Mouse (Mus musculus) embryonic fibroblast, embryonic 13.5 days (primary cell): Measurements from ENCODE around the gene Pcbp1.

ENCODE experiments used
- CTCF ChIP-seq: IDR thresholded peaks from 2 replicates; pipeline ENCODE4 v1.5.1; 2011; ENCODE audit warnings: mild to moderate bottlenecking, control low read depth, low read length, moderate library complexity, borderline replicate concordance; ENCODE audit not compliant: insufficient read depth
- POLR2A ChIP-seq: IDR thresholded peaks from 2 replicates; pipeline ENCODE4 v1.6.1; 2011; ENCODE audit warnings: low read depth, mild to moderate bottlenecking, control low read depth, low read length, moderate library complexity

DNA sequence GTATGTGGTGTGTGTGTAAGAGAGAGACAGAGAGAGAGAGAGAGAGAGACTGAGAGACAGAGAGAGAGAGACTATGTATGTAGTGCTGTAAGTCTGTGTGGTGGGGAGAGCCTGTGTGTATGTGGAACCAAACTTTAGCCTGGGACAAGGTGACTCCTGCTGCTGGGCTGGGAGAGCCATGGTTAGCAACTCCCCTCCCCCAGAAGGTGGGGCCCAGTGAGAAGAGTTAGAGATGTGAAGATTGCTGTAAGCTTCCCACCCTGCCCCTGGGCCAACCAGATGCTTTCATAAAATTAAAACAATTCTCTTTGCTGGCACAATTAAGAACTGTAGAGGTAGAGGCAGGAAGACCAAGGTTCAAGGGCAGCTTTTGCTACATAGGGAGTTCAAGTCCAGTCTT lies 19.0 kb downstream of the Pcbp1 start:
- TF ChIP-seq CTCF (no peak), POLR2A (no peak)
